Mouse (Mus musculus) heart, adult 2 months (tissue): Measurements from ENCODE around the gene Tln2.

Experiments used
- CTCF ChIP-seq: fragments of 200-600 bp; IDR thresholded peaks from 2 replicates; pipeline ENCODE4 v1.8.1; 2022; ENCODE audit warnings: antibody characterized with exemption, mild to moderate bottlenecking, moderate library complexity
- POLR2A ChIP-seq: fragments of 200-500 bp; IDR thresholded peaks from 2 replicates; pipeline ENCODE4 v1.6.1; 2011; ENCODE audit warnings: mild to moderate bottlenecking, low read depth, low read length, control low read depth; ENCODE audit not compliant: insufficient read depth

DNA sequence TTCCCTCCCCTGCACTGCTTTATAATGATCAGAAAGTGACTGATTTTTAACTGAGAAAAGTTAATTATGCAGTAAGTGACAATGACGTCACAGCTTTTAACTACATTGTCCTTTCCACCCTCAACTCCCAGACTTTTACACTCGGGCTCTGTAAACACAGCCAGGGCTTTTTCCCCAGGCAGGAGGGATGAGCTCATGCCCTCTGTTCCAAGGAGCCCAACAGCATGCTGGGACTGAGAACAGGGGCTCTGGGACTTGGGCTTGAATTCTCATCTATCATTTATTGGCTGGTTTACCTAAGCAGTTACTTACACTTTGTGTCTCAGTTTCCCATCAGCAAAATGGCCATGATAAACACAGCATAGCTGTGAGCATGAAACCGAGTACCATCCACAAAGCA is 259.2 kb downstream of the Tln2 start:
- TF ChIP-seq POLR2A = no peak
- TF ChIP-seq CTCF = no peak
